Mouse (Mus musculus) kidney, adult 10 weeks (tissue): Measurements from ENCODE around the gene Uba1. TPM values are rescaled to one million over a fixed set of nuclear protein-coding genes. Genes with fewer than 3 reads are reported as not detected.

ENCODE experiments used
- polyA plus RNA-seq: library from polyadenylated mRNA; stranded (reverse); fragments of 350-450 nt; fragmentation: Illumina TruSeq; extraction: RNeasy Lipid Tissue Mini Kit (QIAGEN cat#74804); gene quantifications from one replicate; pipeline ENCODE4 v1.2.3, GENCODE M21; 2014; ENCODE audit warnings: low read depth, low replicate concordance

Gene Uba1
- polyA plus RNA-seq, result 73.5 TPM

DNA sequence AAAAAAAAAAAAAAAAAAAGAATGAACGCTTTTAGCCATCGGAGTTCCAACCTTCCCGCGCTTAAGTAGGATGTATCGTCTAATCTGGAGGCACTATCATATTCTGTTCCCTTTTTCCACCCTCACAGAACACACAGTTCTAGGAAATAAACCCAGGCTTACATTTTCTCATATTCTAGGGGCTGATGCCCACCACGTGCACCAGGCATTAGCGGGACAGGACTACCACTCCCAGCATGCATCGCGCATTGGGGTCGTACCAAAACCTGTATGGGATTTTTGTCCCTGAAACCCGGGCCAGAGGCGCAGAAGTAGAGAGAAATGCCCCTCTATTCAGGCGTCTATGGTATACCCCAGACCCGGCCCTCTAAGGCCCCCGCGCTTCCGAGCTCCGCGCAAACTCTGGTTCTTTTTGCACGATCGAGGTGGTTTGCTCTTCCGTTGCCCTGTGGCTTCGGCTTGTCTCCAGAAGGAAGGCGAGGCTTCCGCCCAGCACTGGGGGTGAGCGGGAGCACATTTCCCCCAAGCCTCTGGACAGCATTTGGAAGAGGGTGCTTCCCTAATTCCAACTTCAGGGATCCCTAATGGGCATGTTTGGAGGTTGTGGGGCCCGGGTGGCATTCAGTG is at the start of gene Uba1:
Gene Uba1 (plus strand): TSS at position 301 of the 627 bp plus-strand sequence.

DNA sequence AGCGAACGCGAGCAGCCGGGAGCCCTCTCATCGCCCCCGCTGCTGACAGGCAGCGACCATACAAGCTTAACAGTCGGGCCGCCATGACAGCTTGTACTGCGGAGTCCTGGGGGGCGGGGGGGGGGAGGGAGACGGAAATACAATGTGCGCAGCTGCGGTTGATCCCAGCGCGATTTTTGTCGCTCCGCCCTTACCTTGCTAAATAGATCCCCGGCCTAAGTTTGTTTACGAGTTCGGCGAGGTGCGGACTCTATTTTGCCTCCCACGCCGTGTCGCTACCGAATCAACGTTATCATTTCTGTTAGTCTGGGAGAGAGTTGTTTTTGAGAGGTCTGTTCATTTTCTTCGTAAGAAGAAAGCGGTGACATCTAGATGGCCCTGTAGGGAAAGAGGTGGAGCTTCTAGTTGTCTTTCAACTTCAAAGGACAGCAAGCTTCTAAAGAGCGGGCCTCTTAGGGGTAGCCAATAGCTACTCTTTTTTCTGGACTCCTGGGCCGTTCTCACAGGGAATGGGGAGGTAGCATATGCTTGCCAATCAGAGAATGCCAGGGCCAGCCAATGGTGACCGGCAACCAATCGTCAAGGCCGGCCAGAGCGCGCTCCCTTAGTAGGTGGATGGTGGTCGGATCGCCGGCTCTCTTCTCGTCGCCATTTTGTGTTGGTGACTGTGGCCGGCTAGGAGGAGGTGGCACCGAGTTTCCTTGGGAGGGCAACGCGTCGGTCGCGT is 40.8 kb upstream of the Uba1 start, which contains the start of the genes Rbm10 and Ndufb11:
Gene Rbm10 (plus strand): TSS at position 328 of the 727 bp plus-strand sequence.
Gene Ndufb11 (minus strand): TSS at position 444 of the 727 bp plus-strand sequence.

DNA sequence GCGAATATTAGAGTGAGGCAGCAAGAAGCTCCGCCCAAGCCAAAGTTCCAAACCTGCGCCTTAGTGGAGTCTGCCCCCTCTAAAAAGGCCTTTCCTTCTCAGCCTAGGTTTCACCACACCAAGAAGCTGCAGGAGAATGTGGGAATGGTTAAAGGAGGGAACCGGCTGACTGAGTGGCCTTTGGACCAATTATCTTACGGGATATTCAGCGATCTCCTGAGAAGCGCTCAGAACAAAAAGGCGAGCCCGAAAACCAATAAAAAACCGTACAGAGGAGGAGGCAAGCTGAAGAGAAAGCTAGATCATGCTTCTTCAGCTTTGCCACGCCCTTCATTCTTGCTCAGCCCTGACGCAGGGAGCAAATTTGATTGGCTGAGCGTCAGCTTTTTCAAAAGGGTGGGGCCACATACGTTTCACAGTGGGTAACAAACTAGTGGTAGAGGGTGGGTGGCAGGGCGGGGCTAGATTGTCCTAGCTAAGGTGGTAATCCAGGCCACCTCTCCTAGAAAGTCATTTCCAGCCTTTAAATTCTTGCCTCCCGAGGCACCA is 29.5 kb downstream of the Uba1 start, which contains the start of gene Cdk16:
Gene Cdk16 (plus strand): TSS at position 436 of the 549 bp plus-strand sequence.

DNA sequence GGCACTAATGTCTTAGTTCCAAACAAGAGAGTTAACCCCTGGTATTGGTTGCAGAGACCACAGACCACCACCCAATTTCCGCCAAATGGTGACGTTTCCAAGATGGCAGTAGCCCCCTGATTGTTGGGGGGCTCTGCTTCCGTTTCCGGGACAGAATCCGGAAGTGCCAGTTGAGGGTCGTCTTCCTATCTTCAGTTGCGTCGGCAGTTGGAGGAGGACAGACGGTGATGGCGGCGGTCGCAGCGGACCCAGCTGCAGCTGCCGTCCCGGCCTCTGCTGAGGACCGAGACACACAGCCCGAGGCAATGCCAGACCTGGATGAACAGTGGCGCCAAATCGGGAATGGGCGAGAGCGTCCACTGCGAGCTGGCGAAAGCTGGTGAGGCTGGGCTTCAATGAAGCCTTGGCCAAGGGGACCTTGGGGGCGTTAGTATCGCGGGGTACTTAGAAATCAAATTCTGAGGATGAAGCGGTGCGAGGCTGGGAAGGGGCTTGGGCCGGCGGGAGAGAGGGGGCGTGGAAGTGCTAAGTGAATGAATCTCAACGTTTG is 45.7 kb downstream of the Uba1 start, which contains the start of gene Usp11:
Gene Usp11 (plus strand): TSS at position 166 of the 550 bp plus-strand sequence.

Other genes with a start within 250 kb of the Uba1 start
- gene Jade3, start 232.6 kb upstream of the Uba1 start, polyA plus RNA-seq, result 11.6 TPM
- gene Rgn, start 108.5 kb upstream of the Uba1 start, polyA plus RNA-seq, result 15.3 TPM
- gene Rbm10, start 40.8 kb upstream of the Uba1 start, polyA plus RNA-seq, result 5.0 TPM
- gene Ndufb11, start 40.7 kb upstream of the Uba1 start, polyA plus RNA-seq, result 79.4 TPM
- gene Cdk16, start 29.6 kb downstream of the Uba1 start, polyA plus RNA-seq, result 25.2 TPM
- 2.8 TPM for gene Usp11, start 45.6 kb downstream of the Uba1 start, polyA plus RNA-seq
- gene Araf, start 139.5 kb downstream of the Uba1 start, polyA plus RNA-seq, result 54.9 TPM
- not detected for gene Timp1, start 211.8 kb downstream of the Uba1 start, polyA plus RNA-seq